Comparison of ENCODE assay signal across 23 mouse cellular contexts in genomic region chr11:24233821-24234220, GRCm38 (mm10).
DNase-seq lines count a peak whose midpoint lies in the region; ATAC-seq and TF ChIP-seq lines count a peak whose summit lies in the region.
"Had no signal": no experiment of that assay in that cellular context is flagged by ENCODE, and none has a peak within 500 bp of the region (broad histone marks: within the 10 kb centered on the region; RNA-seq: fewer than 3 reads in every experiment).

No protein-coding gene starts in this region.

- no peak for TF ChIP-seq CTCF in lung, embryonic 14.5 days (IDR thresholded peaks at IDR 0.05; ENCODE audit: low read depth)

- no peaks in the 10 kb centered on the region for H3K36me3 ChIP-seq in kidney, embryonic 14.5 days (ENCODE audit: control insufficient read depth, insufficient read depth, low read length)
- no peaks in the 10 kb centered on the region for H3K36me3 ChIP-seq in lung, embryonic 14.5 days (ENCODE audit: insufficient read depth)
- no peaks in the 10 kb centered on the region for H3K36me3 ChIP-seq in embryonic facial prominence, embryonic 10.5 days (replicated peaks)
- H3K36me3 ChIP-seq in embryonic facial prominence, embryonic 11.5 days (replicated peaks; ENCODE audit: control insufficient read depth, insufficient read depth, low read depth, low read length): no peaks in the 10 kb centered on the region
- no peaks in the 10 kb centered on the region for H3K36me3 ChIP-seq in forebrain, embryonic 16.5 days (ENCODE audit: control insufficient read depth, insufficient read depth)
- H3K36me3 ChIP-seq: embryonic facial prominence, embryonic 15.5 days; forebrain, embryonic 12.5 days; forebrain, embryonic 15.5 days; heart, embryonic 13.5 days had no signal

- H3K4me1 ChIP-seq in kidney, embryonic 14.5 days (ENCODE audit: control insufficient read depth, insufficient read depth, low read length): 0 out of 2 replicates have a peak, but pooled peaks cover 7% of the 10 kb centered on the region
- H3K4me1 ChIP-seq in lung, embryonic 14.5 days (ENCODE audit: insufficient read depth): peaks cover 4% of the 10 kb centered on the region
- H3K4me1 ChIP-seq in embryonic facial prominence, embryonic 10.5 days: peaks cover 33% of the 10 kb centered on the region
- peaks cover 3% of the 10 kb centered on the region; the same call in 1 of the 2 replicates for H3K4me1 ChIP-seq in embryonic facial prominence, embryonic 11.5 days (ENCODE audit: control insufficient read depth, insufficient read depth, low read length)
- H3K4me1 ChIP-seq in forebrain, embryonic 16.5 days (replicated peaks; ENCODE audit: control insufficient read depth, insufficient read depth, low read length): no peaks in the 10 kb centered on the region
- H3K4me1 ChIP-seq: forebrain, embryonic 12.5 days; forebrain, embryonic 15.5 days had no signal

- H3K27ac ChIP-seq in kidney, embryonic 14.5 days (ENCODE audit: low read depth, low read length): no peak overlapping the region
- no peak overlapping the region for H3K27ac ChIP-seq in lung, embryonic 14.5 days (ENCODE audit: low read depth)
- H3K27ac ChIP-seq in embryonic facial prominence, embryonic 10.5 days (replicated peaks): peak overlapping the region; percentile 59; the same call in 1 of the 2 replicates
- no peak overlapping the region for H3K27ac ChIP-seq in embryonic facial prominence, embryonic 11.5 days (replicated peaks; ENCODE audit: low read depth, low read length)
- no peak overlapping the region for H3K27ac ChIP-seq in forebrain, embryonic 16.5 days (ENCODE audit: low read length)
- H3K27ac ChIP-seq: embryonic facial prominence, embryonic 15.5 days; forebrain, embryonic 12.5 days; forebrain, embryonic 15.5 days; heart, embryonic 13.5 days; hindbrain, embryonic 14.5 days had no signal

- no peak for DNase-seq in kidney, postnatal 10 days
- no peak for DNase-seq in lung, embryonic 14.5 days
- DNase-seq in lung, postnatal 4 days: no peak
- peak; percentile 54 for DNase-seq in embryonic facial prominence, embryonic 10.5 days (ENCODE audit: low spot score)
- peak; percentile 58 for DNase-seq in embryonic facial prominence, embryonic 11.5 days (ENCODE audit: low spot score)
- no peak for DNase-seq in gastrocnemius, postnatal 36 days
- DNase-seq: adrenal gland, adult 8-10 months; adrenal gland, postnatal 25 days; cerebellum, adult 11-12 months; cerebellum, adult 8-10 months; cerebellum, postnatal 36 days; gastrocnemius, postnatal 10 days; heart, adult 11 months; heart, postnatal 14 days; heart, postnatal 4 days had no signal

- WGBS in kidney, embryonic 14.5 days: 20% methylated on average over 9 of the region's 9 CpGs
- 18% methylated on average over 9 of the region's 9 CpGs for WGBS in lung, embryonic 14.5 days
- WGBS in embryonic facial prominence, embryonic 10.5 days: 31% methylated on average over 9 of the region's 9 CpGs
- 31% methylated on average over 9 of the region's 9 CpGs for WGBS in embryonic facial prominence, embryonic 11.5 days
- 74% methylated on average over 9 of the region's 9 CpGs for WGBS in forebrain, embryonic 16.5 days

- H3K9ac ChIP-seq in kidney, embryonic 14.5 days (ENCODE audit: low read depth, low read length): no peak overlapping the region
- no peak overlapping the region for H3K9ac ChIP-seq in lung, embryonic 14.5 days
- no peak overlapping the region for H3K9ac ChIP-seq in embryonic facial prominence, embryonic 11.5 days (replicated peaks; ENCODE audit: low read length)
- H3K9ac ChIP-seq in forebrain, embryonic 16.5 days (replicated peaks; ENCODE audit: low read depth, low read length): no peak overlapping the region
- H3K9ac ChIP-seq: embryonic facial prominence, embryonic 15.5 days; forebrain, embryonic 12.5 days; forebrain, embryonic 15.5 days; heart, embryonic 13.5 days; hindbrain, embryonic 14.5 days had no signal

- no peak overlapping the region for H3K4me2 ChIP-seq in kidney, embryonic 14.5 days (replicated peaks; ENCODE audit: low read depth, low read length)
- H3K4me2 ChIP-seq in lung, embryonic 14.5 days: no peak overlapping the region
- H3K4me2 ChIP-seq in embryonic facial prominence, embryonic 11.5 days (ENCODE audit: low read depth, low read length): no peak overlapping the region
- H3K4me2 ChIP-seq in forebrain, embryonic 16.5 days (ENCODE audit: low read length): no peak overlapping the region
- H3K4me2 ChIP-seq: embryonic facial prominence, embryonic 15.5 days; forebrain, embryonic 12.5 days; forebrain, embryonic 15.5 days; heart, embryonic 13.5 days; hindbrain, embryonic 14.5 days had no signal

- intact Hi-C loops in gastrocnemius, postnatal 36 days (cut with DNase I): no loop called here

- ATAC-seq in kidney, embryonic 14.5 days (ENCODE audit: low FRiP score, low TSS enrichment): peak; percentile 43; the same call in 1 of the 2 replicates
- ATAC-seq in lung, embryonic 14.5 days (ENCODE audit: insufficient read depth): peak; percentile 31; the same call in 1 of the 2 replicates
- no peak for ATAC-seq in embryonic facial prominence, embryonic 11.5 days (replicated peaks; ENCODE audit: insufficient number of reproducible peaks, low FRiP score, low TSS enrichment, low read depth)
- ATAC-seq in forebrain, embryonic 16.5 days: no peak
- ATAC-seq: activated CD4-positive, CD25-positive, alpha-beta regulatory T cell, adult 4 months; forebrain, embryonic 15.5 days had no signal

- H3K27me3 ChIP-seq in kidney, embryonic 14.5 days (ENCODE audit: control insufficient read depth, insufficient read depth, low read length): no peaks in the 10 kb centered on the region
- no peaks in the 10 kb centered on the region for H3K27me3 ChIP-seq in lung, embryonic 14.5 days (ENCODE audit: insufficient read depth, low read length)
- no peaks in the 10 kb centered on the region for H3K27me3 ChIP-seq in embryonic facial prominence, embryonic 10.5 days (replicated peaks; ENCODE audit: low read depth, poor library complexity, severe bottlenecking)
- no peaks in the 10 kb centered on the region for H3K27me3 ChIP-seq in embryonic facial prominence, embryonic 11.5 days (ENCODE audit: control insufficient read depth, insufficient read depth, low read length)
- H3K27me3 ChIP-seq in forebrain, embryonic 16.5 days (replicated peaks; ENCODE audit: control insufficient read depth, insufficient read depth, low read length): no peaks in the 10 kb centered on the region
- H3K27me3 ChIP-seq: embryonic facial prominence, embryonic 15.5 days; forebrain, embryonic 12.5 days; forebrain, embryonic 15.5 days; heart, embryonic 13.5 days had no signal

- no peaks in the 10 kb centered on the region for H3K9me3 ChIP-seq in kidney, embryonic 14.5 days (ENCODE audit: control insufficient read depth, low read length)
- H3K9me3 ChIP-seq in lung, embryonic 14.5 days (ENCODE audit: low read depth, low read length): no peaks in the 10 kb centered on the region
- H3K9me3 ChIP-seq in embryonic facial prominence, embryonic 10.5 days: no peaks in the 10 kb centered on the region
- no peaks in the 10 kb centered on the region for H3K9me3 ChIP-seq in embryonic facial prominence, embryonic 11.5 days (replicated peaks; ENCODE audit: control insufficient read depth, low read length)
- no peaks in the 10 kb centered on the region for H3K9me3 ChIP-seq in forebrain, embryonic 16.5 days (ENCODE audit: control insufficient read depth, low read length)
- H3K9me3 ChIP-seq: embryonic facial prominence, embryonic 15.5 days; forebrain, embryonic 12.5 days; forebrain, embryonic 15.5 days; heart, embryonic 13.5 days had no signal

- H3K4me3 ChIP-seq in kidney, embryonic 14.5 days (ENCODE audit: low read length): no peak overlapping the region
- H3K4me3 ChIP-seq in lung, embryonic 14.5 days (ENCODE audit: low read depth, low read length): no peak overlapping the region
- no peak overlapping the region for H3K4me3 ChIP-seq in embryonic facial prominence, embryonic 10.5 days
- no peak overlapping the region for H3K4me3 ChIP-seq in embryonic facial prominence, embryonic 11.5 days (ENCODE audit: low read depth, low read length)
- no peak overlapping the region for H3K4me3 ChIP-seq in forebrain, embryonic 16.5 days (replicated peaks; ENCODE audit: low read length)
- H3K4me3 ChIP-seq: embryonic facial prominence, embryonic 15.5 days; forebrain, embryonic 12.5 days; forebrain, embryonic 15.5 days; heart, embryonic 13.5 days had no signal

Comparison
In these comparisons a context has a peak if more than half of its experiments do, and no peak if none do; other contexts are left out.
1. ATAC-seq: peak in kidney, embryonic 14.5 days (single experiment) and lung, embryonic 14.5 days (single experiment); none in embryonic facial prominence, embryonic 11.5 days (single experiment) and forebrain, embryonic 16.5 days (single experiment).
2. DNase-seq: peak in embryonic facial prominence, embryonic 10.5 days (single experiment) and embryonic facial prominence, embryonic 11.5 days (single experiment); none in kidney, postnatal 10 days (single experiment), lung, embryonic 14.5 days (single experiment), lung, postnatal 4 days (0 of 2) and gastrocnemius, postnatal 36 days (0 of 2).